8 mouse cellular contexts compared by ENCODE assay signal in the genomic region with DNA sequence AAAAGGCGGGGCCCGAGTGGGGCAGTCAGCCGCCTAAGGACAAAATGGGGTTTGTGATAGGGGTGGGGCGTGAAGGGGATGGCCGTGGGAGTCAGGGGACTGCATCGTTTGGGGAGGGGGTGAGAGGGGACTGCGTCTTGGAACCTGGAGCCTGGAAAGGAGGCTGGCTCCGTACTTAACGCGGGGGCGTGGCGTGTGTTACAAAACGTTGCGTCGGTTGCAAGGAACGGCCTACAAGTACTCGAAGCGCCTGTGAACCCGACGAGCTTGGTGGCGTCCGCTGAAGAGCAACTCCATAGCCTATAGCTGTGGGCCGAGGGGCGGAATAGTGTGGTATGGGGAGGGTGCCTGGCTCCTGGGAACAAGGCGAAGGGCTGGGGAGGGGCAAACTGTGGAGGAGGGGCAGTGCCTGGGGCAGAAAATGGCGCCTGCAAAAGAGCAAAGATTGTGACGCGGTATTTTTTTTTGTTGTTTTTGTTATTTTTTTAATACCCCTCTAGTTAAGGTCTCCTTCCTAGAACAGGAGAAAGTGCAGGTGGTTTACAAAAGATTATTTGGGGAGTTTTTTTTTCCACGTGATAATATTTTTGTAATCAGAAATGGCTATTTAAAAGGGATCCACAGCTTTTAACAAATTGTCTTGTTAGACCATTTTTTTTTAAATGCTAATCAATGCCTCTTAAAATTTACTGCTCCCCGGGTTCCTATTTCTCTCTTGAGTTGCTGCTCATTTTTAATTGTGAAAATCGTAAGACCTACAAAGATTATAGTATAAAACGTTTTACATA. TPM values are rescaled to one million over a fixed set of nuclear protein-coding genes. Genes with fewer than 3 reads are reported as not detected.
DNase-seq lines count a peak whose midpoint lies in the region; ATAC-seq and TF ChIP-seq lines count a peak whose summit lies in the region.

No protein-coding gene starts in this region.

- no peaks in the 10 kb centered on the region for H3K36me3 ChIP-seq in embryonic facial prominence, embryonic 12.5 days
- H3K36me3 ChIP-seq in limb, embryonic 11.5 days (ENCODE audit: control insufficient read depth, insufficient read depth, low read length), result no peaks in the 10 kb centered on the region
- peaks cover 4% of the 10 kb centered on the region for H3K36me3 ChIP-seq in midbrain, embryonic 13.5 days
- no peaks in the 10 kb centered on the region for H3K36me3 ChIP-seq in spleen, adult 2 months (ENCODE audit: control insufficient read depth, insufficient read depth, low read length)

- peak; percentile 7; the same call in 1 of the 2 replicates for TF ChIP-seq POLR2A in spleen, adult 2 months (IDR thresholded peaks at IDR 0.05; ENCODE audit: low read depth, low read length)

- peak overlapping the region; percentile 53 for H3K9ac ChIP-seq in embryonic facial prominence, embryonic 12.5 days
- peak overlapping the region; percentile 55 for H3K9ac ChIP-seq in limb, embryonic 11.5 days (ENCODE audit: low read length)
- H3K9ac ChIP-seq in midbrain, embryonic 13.5 days (replicated peaks), result peak overlapping the region; percentile 73

- H3K9me3 ChIP-seq in embryonic facial prominence, embryonic 12.5 days, result no peaks in the 10 kb centered on the region
- no peaks in the 10 kb centered on the region for H3K9me3 ChIP-seq in limb, embryonic 11.5 days (ENCODE audit: control insufficient read depth, low read length)
- H3K9me3 ChIP-seq in midbrain, embryonic 13.5 days, result no peaks in the 10 kb centered on the region

- ATAC-seq in embryonic facial prominence, embryonic 12.5 days (ENCODE audit: insufficient number of reproducible peaks, insufficient read depth, low FRiP score, low TSS enrichment), result peak; percentile 98
- peak; percentile 98 for ATAC-seq in limb, embryonic 11.5 days (ENCODE audit: insufficient number of reproducible peaks, low FRiP score, low TSS enrichment, low read depth)
- ATAC-seq in midbrain, embryonic 13.5 days, result peak; percentile 96

- H3K27ac ChIP-seq in embryonic facial prominence, embryonic 12.5 days, result peak overlapping the region; percentile 94
- peak overlapping the region; percentile 84 for H3K27ac ChIP-seq in limb, embryonic 11.5 days (replicated peaks; ENCODE audit: low read depth, low read length)
- peak overlapping the region; percentile 93 for H3K27ac ChIP-seq in midbrain, embryonic 13.5 days
- H3K27ac ChIP-seq in spleen, adult 2 months (ENCODE audit: insufficient read depth, low read length), result peak overlapping the region; percentile 72

- peak overlapping the region; percentile 55 for H3K4me3 ChIP-seq in embryonic facial prominence, embryonic 12.5 days
- peak overlapping the region; percentile 49 for H3K4me3 ChIP-seq in limb, embryonic 11.5 days (ENCODE audit: low read depth, low read length)
- peak overlapping the region; percentile 65 for H3K4me3 ChIP-seq in midbrain, embryonic 13.5 days (replicated peaks)
- peak overlapping the region; percentile 74 for H3K4me3 ChIP-seq in spleen, adult 2 months (ENCODE audit: extremely low read depth, insufficient read depth, insufficient read length)

- TF ChIP-seq CTCF in spleen, adult 2 months (IDR thresholded peaks at IDR 0.05; ENCODE audit: extremely low read depth, insufficient read depth, insufficient read length, insufficient replicate concordance), result no peak

- peak; percentile 75 for DNase-seq in 416B (ENCODE audit: low read depth)
- peak; percentile 81 to 85 for DNase-seq in adrenal gland, postnatal 36 days
- peak; percentile 98 for DNase-seq in heart, adult 11 months
- DNase-seq in kidney, adult 18-20 months, result peak; percentile 74
- peak; percentile 84 for DNase-seq in limb, embryonic 11.5 days (ENCODE audit: low spot score)
- DNase-seq in spleen, adult 2 months (ENCODE audit: low read depth in 1 of 2, low spot score in 2 of 2), result peak; percentile 44 to 53

- H3K4me1 ChIP-seq in embryonic facial prominence, embryonic 12.5 days, result no peaks in the 10 kb centered on the region
- no peaks in the 10 kb centered on the region for H3K4me1 ChIP-seq in limb, embryonic 11.5 days (ENCODE audit: control insufficient read depth, insufficient read depth, low read length)
- H3K4me1 ChIP-seq in midbrain, embryonic 13.5 days (replicated peaks), result no peaks in the 10 kb centered on the region
- H3K4me1 ChIP-seq in spleen, adult 2 months (ENCODE audit: control insufficient read depth, insufficient read depth, insufficient read length), result no peaks in the 10 kb centered on the region

- 24% methylated on average over 32 of the region's 32 CpGs for WGBS in embryonic facial prominence, embryonic 12.5 days
- 15% methylated on average over 32 of the region's 32 CpGs for WGBS in limb, embryonic 11.5 days
- WGBS in midbrain, embryonic 13.5 days, result 25% methylated on average over 32 of the region's 32 CpGs
- WGBS in spleen, adult 2 months, result 25% methylated on average over 32 of the region's 32 CpGs

- H3K27me3 ChIP-seq in embryonic facial prominence, embryonic 12.5 days, result no peaks in the 10 kb centered on the region
- no peaks in the 10 kb centered on the region for H3K27me3 ChIP-seq in limb, embryonic 11.5 days (ENCODE audit: control insufficient read depth, insufficient read depth, low read length)
- no peaks in the 10 kb centered on the region for H3K27me3 ChIP-seq in midbrain, embryonic 13.5 days
- H3K27me3 ChIP-seq in spleen, adult 2 months (ENCODE audit: control insufficient read depth, insufficient read depth, low read length), result no peaks in the 10 kb centered on the region

- H3K4me2 ChIP-seq in embryonic facial prominence, embryonic 12.5 days (replicated peaks), result peak overlapping the region; percentile 40
- peak overlapping the region; percentile 44 for H3K4me2 ChIP-seq in limb, embryonic 11.5 days (ENCODE audit: low read depth, severe bottlenecking)
- peak overlapping the region; percentile 49 for H3K4me2 ChIP-seq in midbrain, embryonic 13.5 days (replicated peaks)

RNA-seq across cellular contexts. Expression of gene Usp11, which starts 0.8 kb away (rescaled TPM):
- 10 to 100 TPM; 25.6 to 27.0 TPM for total RNA-seq in adrenal gland, postnatal 36 days (2021)
- polyA plus RNA-seq in embryonic facial prominence, embryonic 12.5 days (2016; fragmentation: Nextera tagmentation; extraction: Ambion mirVana), result 68.4 and 68.6 TPM in 2 replicates
- 49.6 and 51.0 TPM in 2 replicates for polyA plus RNA-seq in limb, embryonic 11.5 days (2014; fragmentation: Nextera tagmentation; extraction: Ambion mirVana)
- polyA plus RNA-seq in midbrain, embryonic 13.5 days (2015; fragmentation: Nextera tagmentation; extraction: Ambion mirVana), result 100.0 and 101 TPM in 2 replicates
- polyA plus RNA-seq in spleen, adult 2 months (2012; rRNA removed), result 16.1 and 16.2 TPM in 2 replicates

RNA-seq across cellular contexts. Expression of gene Cdk16, which starts 16.7 kb away (rescaled TPM):
- total RNA-seq in adrenal gland, postnatal 36 days (2021), result 100 to 1,000 TPM; 149 to 163 TPM
- polyA plus RNA-seq in embryonic facial prominence, embryonic 12.5 days (2016; fragmentation: Nextera tagmentation; extraction: Ambion mirVana), result 139 and 145 TPM in 2 replicates
- 97.3 and 106 TPM in 2 replicates for polyA plus RNA-seq in limb, embryonic 11.5 days (2014; fragmentation: Nextera tagmentation; extraction: Ambion mirVana)
- 112 and 128 TPM in 2 replicates for polyA plus RNA-seq in midbrain, embryonic 13.5 days (2015; fragmentation: Nextera tagmentation; extraction: Ambion mirVana)
- 81.6 and 90.8 TPM in 2 replicates for polyA plus RNA-seq in spleen, adult 2 months (2012; rRNA removed)

RNA-seq across cellular contexts. Expression of gene Uba1, which starts 46.4 kb away (rescaled TPM):
- total RNA-seq in adrenal gland, postnatal 36 days (2021), result 100 to 1,000 TPM; 423 to 486 TPM
- polyA plus RNA-seq in embryonic facial prominence, embryonic 12.5 days (2016; fragmentation: Nextera tagmentation; extraction: Ambion mirVana), result 249 and 252 TPM in 2 replicates
- 206 and 218 TPM in 2 replicates for polyA plus RNA-seq in limb, embryonic 11.5 days (2014; fragmentation: Nextera tagmentation; extraction: Ambion mirVana)
- 418 and 425 TPM in 2 replicates for polyA plus RNA-seq in midbrain, embryonic 13.5 days (2015; fragmentation: Nextera tagmentation; extraction: Ambion mirVana)
- polyA plus RNA-seq in spleen, adult 2 months (2012; rRNA removed), result 188 and 201 TPM in 2 replicates

Comparison
In these comparisons a context has a peak if more than half of its experiments do, and no peak if none do; other contexts are left out.
1. Peak in every context shown above with its lines: DNase-seq, ATAC-seq, H3K4me3 ChIP-seq and H3K27ac ChIP-seq.